Mouse (Mus musculus) ES-E14 (cell line): ENCODE data around the gene Arhgap45. TPM values are rescaled to one million over a fixed set of nuclear protein-coding genes. Genes with fewer than 3 reads are reported as not detected.

Experiments used
- DNase-seq: peaks from one replicate; pipeline ENCODE4 v3.0.0-alpha.2; 2013; ENCODE audit warnings: low read depth, low spot score
- H3K27ac ChIP-seq: 2 replicates; pipeline ENCODE4 v1.5.1; 2012; ENCODE audit warnings: low read depth, mild to moderate bottlenecking, low read length, moderate library complexity, mixed read lengths; ENCODE audit not compliant: poor library complexity, insufficient read depth, severe bottlenecking
- H3K36me3 ChIP-seq: 2 replicates; pipeline ENCODE4 v1.6.1; 2012; ENCODE audit warnings: mild to moderate bottlenecking, low read length, moderate library complexity, mixed read lengths; ENCODE audit not compliant: control insufficient read depth, poor library complexity, insufficient read depth, severe bottlenecking
- H3K4me1 ChIP-seq, 2 experiments: fragments of 150-350 bp in 1 of 2; sonication (generic) in 1 of 2; 2 replicates each; pipeline ENCODE4 v1.6.1; 2012; ENCODE audit warnings: low read length in 2 of 2, mild to moderate bottlenecking in 1 of 2, mixed read lengths in 1 of 2; ENCODE audit not compliant: control insufficient read depth in 2 of 2, insufficient read depth in 2 of 2, poor library complexity in 1 of 2
- H3K4me3 ChIP-seq, 2 experiments: fragments of 150-350 bp in 1 of 2; sonication (generic) in 1 of 2; 2 replicates each; pipeline ENCODE4 v1.5.1; 2012; ENCODE audit warnings: low read length in 2 of 2, low read depth in 1 of 2, mild to moderate bottlenecking in 1 of 2, mixed read lengths in 1 of 2; ENCODE audit not compliant: insufficient read depth in 1 of 2, poor library complexity in 1 of 2, severe bottlenecking in 1 of 2
- H3K9ac ChIP-seq: 2 replicates; pipeline ENCODE4 v1.6.1; 2012; ENCODE audit warnings: low read depth, mild to moderate bottlenecking, low read length, mixed read lengths; ENCODE audit not compliant: poor library complexity, insufficient read depth, severe bottlenecking
- H3K9me3 ChIP-seq: fragments of 150-350 bp; sonication (generic); 2 replicates; pipeline ENCODE4 v1.6.1; 2012; ENCODE audit warnings: low read depth, mild to moderate bottlenecking, low read length; ENCODE audit not compliant: control insufficient read depth, insufficient read depth
- CHD2 ChIP-seq: IDR thresholded peaks from 2 replicates; pipeline ENCODE4 v1.6.1; 2014; ENCODE audit warnings: mild to moderate bottlenecking, low read depth, low read length, inconsistent platforms
- HCFC1 ChIP-seq: IDR thresholded peaks from 2 replicates; pipeline ENCODE4 v1.6.1; 2012; ENCODE audit warnings: low read length, inconsistent platforms, borderline replicate concordance; ENCODE audit not compliant: insufficient read depth
- MAFK ChIP-seq: IDR thresholded peaks from 2 replicates; pipeline ENCODE4 v1.6.1; 2014; ENCODE audit warnings: mild to moderate bottlenecking, low read depth, low read length, inconsistent platforms; ENCODE audit not compliant: insufficient read depth
- ZC3H11A ChIP-seq: IDR thresholded peaks from 2 replicates; pipeline ENCODE4 v1.6.1; 2012; ENCODE audit warnings: low read depth, mild to moderate bottlenecking, inconsistent platforms, low read length, borderline replicate concordance
- ZNF384 ChIP-seq: IDR thresholded peaks from 2 replicates; pipeline ENCODE4 v1.6.1; 2012; ENCODE audit warnings: low read depth, low read length, inconsistent platforms
- in situ Hi-C, 2 experiments: fragments of 600-800 bp; cut with MboI; formaldehyde crosslinking; loops; one replicate each; pipeline ENCODE4 v1.15.1; 2025; ENCODE audit warnings: low sequenced_read_pairs in 2 of 2, inconsistent platforms in 1 of 2; ENCODE audit not compliant: unreplicated experiment in 2 of 2
- total RNA-seq: library from RNA; depleted of rRNA; stranded (reverse); fragments of 300-350 nt; gene quantifications from 2 replicates; pipeline ENCODE4 v1.2.3, GENCODE M21; 2012

Gene Arhgap45
- total RNA-seq, 1 experiment = 17.0 TPM

- peaks cover 3% of the 10 kb centered on the region; the same call in 1 of the 2 replicates for H3K36me3 ChIP-seq
- no peak for DNase-seq
- no peaks in the 10 kb centered on the region for H3K9me3 ChIP-seq
- peaks cover 0 to 45% of the 10 kb centered on the region in 2 experiments; a peak in 3 of 4 replicates for H3K4me1 ChIP-seq
- H3K4me3 ChIP-seq = no peak overlapping the region
- TF ChIP-seq CHD2 (no peak), HCFC1 (no peak), MAFK (no peak), ZC3H11A (no peak), ZNF384 (no peak)
- no peak overlapping the region for H3K27ac ChIP-seq
- H3K9ac ChIP-seq = no peak overlapping the region
- in situ Hi-C loops = no loop called here
Observed at GRCm38 (mm10) chr10:80022806-80023205, 6.4 kb downstream of the Arhgap45 start.

- TF ChIP-seq HCFC1 (no peak), CHD2 (peak; percentile 59; the same call in 1 of the 2 replicates)
- Histone ChIP-seq H3K9ac (no peak overlapping the region), H3K9me3 (no peaks in the 10 kb centered on the region), H3K36me3 (peaks cover 3% of the 10 kb centered on the region; the same call in 1 of the 2 replicates), H3K4me3 (no peak overlapping the region), H3K4me1 (peaks cover 0 to 49% of the 10 kb centered on the region in 2 experiments; a peak in 3 of 4 replicates), H3K27ac (no peak overlapping the region)
- in situ Hi-C loops = no loop called here
- DNase-seq = no peak
Observed at GRCm38 (mm10) chr10:80023758-80024157, 7.3 kb downstream of the Arhgap45 start.

- peaks cover 0 to 52% of the 10 kb centered on the region in 2 experiments; a peak in 2 of 4 replicates for H3K4me1 ChIP-seq
- no peak for TF ChIP-seq ZNF384
- H3K9me3 ChIP-seq = no peaks in the 10 kb centered on the region
- DNase-seq = no peak
- no peak overlapping the region for H3K4me3 ChIP-seq
- H3K9ac ChIP-seq = no peak overlapping the region
- H3K27ac ChIP-seq = peak overlapping the region; percentile 59; the same call in 1 of the 2 replicates
- in situ Hi-C loops = no loop called here
- peaks cover 4% of the 10 kb centered on the region; the same call in 1 of the 2 replicates for H3K36me3 ChIP-seq
Observed at GRCm38 (mm10) chr10:80024229-80025043, 8.0 kb downstream of the Arhgap45 start.

GRCm38 (mm10) chr10:80025044-80025347 lies 8.5 kb downstream of the Arhgap45 start:
- no peak for DNase-seq
- no peak overlapping the region for H3K4me3 ChIP-seq
- peaks cover 4% of the 10 kb centered on the region; the same call in 1 of the 2 replicates for H3K36me3 ChIP-seq
- no peak overlapping the region for H3K9ac ChIP-seq
- TF ChIP-seq ZNF384 (no peak), CHD2 (no peak), ZC3H11A (no peak), MAFK (no peak), HCFC1 (no peak)
- peaks cover 0 to 50% of the 10 kb centered on the region in 2 experiments; a peak in 2 of 4 replicates for H3K4me1 ChIP-seq
- in situ Hi-C loops = no loop called here
- no peaks in the 10 kb centered on the region for H3K9me3 ChIP-seq
- no peak overlapping the region for H3K27ac ChIP-seq

GRCm38 (mm10) chr10:80025463-80025862 lies 9.0 kb downstream of the Arhgap45 start:
- peaks cover 0 to 47% of the 10 kb centered on the region in 2 experiments; a peak in 2 of 4 replicates for H3K4me1 ChIP-seq
- H3K4me3 ChIP-seq = no peak overlapping the region
- DNase-seq = no peak
- no peak for TF ChIP-seq HCFC1
- no peak for TF ChIP-seq ZNF384
- no peak for TF ChIP-seq ZC3H11A
- TF ChIP-seq MAFK = no peak
- no peak for TF ChIP-seq CHD2
- H3K9me3 ChIP-seq = no peaks in the 10 kb centered on the region
- H3K36me3 ChIP-seq = peaks cover 4% of the 10 kb centered on the region; the same call in 1 of the 2 replicates
- no peak overlapping the region for H3K9ac ChIP-seq
- in situ Hi-C loops = no loop called here
- no peak overlapping the region for H3K27ac ChIP-seq
